Mouse (Mus musculus): ENCODE measurements around the gene Gnai2. TPM values are rescaled to one million over a fixed set of nuclear protein-coding genes. Genes with fewer than 3 reads are reported as not detected.
A peak's percentile ranks its signal among the peaks of the same experiment; 100 is the strongest.
"Not testable (repeated sequence)": the region's sequence is repeated elsewhere in the genome, so short reads cannot be mapped to it uniquely, and the experiment has no call there.

The Gnai2 gene
- 472 and 473 TPM in 2 replicates for total RNA-seq (2014; rRNA removed; ENCODE audit: low replicate concordance)
- polyA plus RNA-seq (2015; fragmentation: Nextera tagmentation; extraction: Ambion mirVana), result 291 and 295 TPM in 2 replicates

- ATAC-seq (ENCODE audit: insufficient read depth, low read depth) (peak; percentile 93), DNase-seq (ENCODE audit: low spot score) (peak; percentile 99)
- H3K4me1 ChIP-seq (ENCODE audit: control insufficient read depth, insufficient read depth), result peaks cover 19% of the 10 kb centered on the region
- peak within 1 kb of the TSS; percentile 80 for H3K4me2 ChIP-seq (ENCODE audit: low read depth, low read length)
- 0 out of 2 replicates have a peak, but pooled peaks cover 6% of the 10 kb centered on the region for H3K36me3 ChIP-seq (replicated peaks; ENCODE audit: control insufficient read depth, insufficient read depth, low read length)
- peak within 1 kb of the TSS; percentile 89 for H3K9ac ChIP-seq (replicated peaks; ENCODE audit: low read depth, low read length)
- whole genome bisulfite sequencing, result 4% methylated on average over 38 of the region's 38 CpGs
- H3K27me3 ChIP-seq (ENCODE audit: control insufficient read depth, insufficient read depth, low read length), result no peaks in the 10 kb centered on the region
- H3K4me3 ChIP-seq (ENCODE audit: low read depth, low read length), result peak within 1 kb of the TSS; percentile 85
- TF ChIP-seq EP300 (IDR thresholded peaks at IDR 0.05; ENCODE audit: low read depth), result no peak
- no peak for TF ChIP-seq CTCF (IDR thresholded peaks at IDR 0.05; ENCODE audit: low read depth)
- no peaks in the 10 kb centered on the region for H3K9me3 ChIP-seq (replicated peaks; ENCODE audit: control insufficient read depth, low read length)
- H3K27ac ChIP-seq (ENCODE audit: low read depth), result peak within 1 kb of the TSS; percentile 94
Observed at GRCm38 (mm10) chr9:107635279-107636028, at the start of gene Gnai2. Gene Gnai2, minus strand, starts transcription at chr9:107635367.

DNA sequence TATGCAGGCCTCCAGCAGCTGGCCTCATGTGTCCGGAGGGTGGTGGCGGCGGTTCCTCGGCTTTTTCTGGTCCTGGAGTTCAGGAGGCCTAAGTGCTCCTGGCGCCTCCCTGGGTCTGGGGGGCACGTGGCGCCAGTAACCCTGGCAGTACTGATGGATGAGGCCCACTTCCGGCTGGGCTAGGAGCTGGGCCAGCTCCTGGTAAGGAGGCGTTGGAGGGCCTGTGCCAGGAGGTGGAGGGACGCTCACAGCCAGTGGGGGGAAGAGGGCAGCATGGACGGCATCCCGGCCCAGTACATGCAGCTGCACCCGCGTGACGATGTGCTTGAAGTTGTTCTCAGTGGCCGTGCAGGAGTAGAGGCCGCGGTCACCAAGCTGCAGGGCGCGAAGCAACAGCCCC, 47.2 kb upstream of the Gnai2 start:
- H3K27ac ChIP-seq (ENCODE audit: low read depth), result no peak overlapping the region
- H3K9me3 ChIP-seq (replicated peaks; ENCODE audit: control insufficient read depth, low read length), result no peaks in the 10 kb centered on the region
- no peak overlapping the region for H3K4me2 ChIP-seq (ENCODE audit: low read depth, low read length)
- H3K27me3 ChIP-seq (ENCODE audit: control insufficient read depth, insufficient read depth, low read length), result peaks cover 4% of the 10 kb centered on the region
- 79% methylated on average over 20 of the region's 20 CpGs for WGBS
- no peak for TF ChIP-seq EP300 (IDR thresholded peaks at IDR 0.05; ENCODE audit: low read depth)
- no peak for TF ChIP-seq CTCF (IDR thresholded peaks at IDR 0.05; ENCODE audit: low read depth)
- ATAC-seq (ENCODE audit: insufficient read depth, low read depth) (no peak), DNase-seq (ENCODE audit: low spot score) (no peak)
- no peaks in the 10 kb centered on the region for H3K36me3 ChIP-seq (replicated peaks; ENCODE audit: control insufficient read depth, insufficient read depth, low read length)
- H3K4me3 ChIP-seq (ENCODE audit: low read depth, low read length), result no peak overlapping the region
- H3K9ac ChIP-seq (replicated peaks; ENCODE audit: low read depth, low read length), result no peak overlapping the region
- no peaks in the 10 kb centered on the region for H3K4me1 ChIP-seq (ENCODE audit: control insufficient read depth, insufficient read depth)

DNA sequence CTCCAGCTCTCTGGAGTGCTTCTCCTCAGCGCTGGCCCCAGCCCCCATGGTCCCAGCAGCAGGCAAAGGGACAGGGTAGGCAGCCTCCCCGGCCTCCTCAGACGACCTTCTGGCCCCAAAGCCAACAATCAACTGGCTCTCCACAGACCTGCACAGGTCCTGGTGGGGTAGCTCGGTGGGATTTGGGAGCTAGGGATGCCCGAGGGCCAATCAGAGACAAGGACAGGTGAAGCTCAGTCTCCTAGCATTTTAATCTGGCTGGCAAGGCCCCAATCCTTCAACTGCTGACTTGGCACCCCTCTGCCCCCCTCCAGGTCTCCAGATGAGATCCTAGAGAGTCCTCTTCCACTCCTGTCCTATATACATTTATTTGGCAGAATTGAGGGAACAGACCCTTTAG, 44.3 kb upstream of the Gnai2 start, which contains the start of gene Gnat1:
TSS of gene Gnat1 (minus strand) at position 212 of the 400 bp plus-strand sequence.
- TF ChIP-seq CTCF (IDR thresholded peaks at IDR 0.05; ENCODE audit: low read depth), result no peak
- H3K27ac ChIP-seq (ENCODE audit: low read depth), result no peak within 1 kb of the TSS
- 47% methylated on average over 5 of the region's 5 CpGs for WGBS
- peaks cover 4% of the 10 kb centered on the region; the same call in 1 of the 2 replicates for H3K4me1 ChIP-seq (ENCODE audit: control insufficient read depth, insufficient read depth)
- peaks cover 32% of the 10 kb centered on the region for H3K27me3 ChIP-seq (ENCODE audit: control insufficient read depth, insufficient read depth, low read length)
- no peak within 1 kb of the TSS for H3K4me2 ChIP-seq (ENCODE audit: low read depth, low read length)
- H3K9ac ChIP-seq (replicated peaks; ENCODE audit: low read depth, low read length), result no peak within 1 kb of the TSS
- H3K36me3 ChIP-seq (replicated peaks; ENCODE audit: control insufficient read depth, insufficient read depth, low read length), result no peaks in the 10 kb centered on the region
- ATAC-seq (ENCODE audit: insufficient read depth, low read depth) (no peak), DNase-seq (ENCODE audit: low spot score) (no peak)
- no peak within 1 kb of the TSS for H3K4me3 ChIP-seq (ENCODE audit: low read depth, low read length)
- H3K9me3 ChIP-seq (replicated peaks; ENCODE audit: control insufficient read depth, low read length), result no peaks in the 10 kb centered on the region

DNA sequence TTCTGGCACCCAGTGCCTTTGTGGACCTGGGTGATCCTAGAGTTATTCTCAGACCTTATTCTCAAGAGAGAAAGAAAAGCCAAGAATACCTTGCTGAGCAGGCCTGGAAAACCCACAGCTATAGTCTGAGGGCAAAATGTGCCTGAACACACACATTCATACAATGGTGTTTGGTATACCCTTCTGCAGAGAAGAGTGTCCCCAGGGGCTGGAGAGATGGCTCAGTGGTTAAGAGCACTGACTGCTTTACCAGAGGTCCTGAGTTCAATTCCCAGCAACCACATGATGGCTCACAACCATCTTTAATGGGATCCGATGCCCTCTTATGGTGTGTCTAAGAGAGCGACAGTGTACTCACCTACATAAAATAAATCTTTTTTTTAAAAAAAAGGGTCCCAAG, 43.7 kb upstream of the Gnai2 start:
- ATAC-seq (ENCODE audit: insufficient read depth, low read depth) (no peak), DNase-seq (ENCODE audit: low spot score) (no peak)
- peaks cover 4% of the 10 kb centered on the region; the same call in 1 of the 2 replicates for H3K4me1 ChIP-seq (ENCODE audit: control insufficient read depth, insufficient read depth)
- no peak for TF ChIP-seq CTCF (IDR thresholded peaks at IDR 0.05; ENCODE audit: low read depth)
- no peak for TF ChIP-seq EP300 (IDR thresholded peaks at IDR 0.05; ENCODE audit: low read depth)
- WGBS, result 85% methylated on average over 2 of the region's 2 CpGs
- H3K9me3 ChIP-seq (replicated peaks; ENCODE audit: control insufficient read depth, low read length), result no peaks in the 10 kb centered on the region
- H3K4me3 ChIP-seq (ENCODE audit: low read depth, low read length), result no peak overlapping the region
- H3K27ac ChIP-seq (ENCODE audit: low read depth), result no peak overlapping the region
- no peaks in the 10 kb centered on the region for H3K36me3 ChIP-seq (replicated peaks; ENCODE audit: control insufficient read depth, insufficient read depth, low read length)
- H3K27me3 ChIP-seq (ENCODE audit: control insufficient read depth, insufficient read depth, low read length), result peaks cover 34% of the 10 kb centered on the region
- H3K9ac ChIP-seq (replicated peaks; ENCODE audit: low read depth, low read length), result no peak overlapping the region
- no peak overlapping the region for H3K4me2 ChIP-seq (ENCODE audit: low read depth, low read length)

DNA sequence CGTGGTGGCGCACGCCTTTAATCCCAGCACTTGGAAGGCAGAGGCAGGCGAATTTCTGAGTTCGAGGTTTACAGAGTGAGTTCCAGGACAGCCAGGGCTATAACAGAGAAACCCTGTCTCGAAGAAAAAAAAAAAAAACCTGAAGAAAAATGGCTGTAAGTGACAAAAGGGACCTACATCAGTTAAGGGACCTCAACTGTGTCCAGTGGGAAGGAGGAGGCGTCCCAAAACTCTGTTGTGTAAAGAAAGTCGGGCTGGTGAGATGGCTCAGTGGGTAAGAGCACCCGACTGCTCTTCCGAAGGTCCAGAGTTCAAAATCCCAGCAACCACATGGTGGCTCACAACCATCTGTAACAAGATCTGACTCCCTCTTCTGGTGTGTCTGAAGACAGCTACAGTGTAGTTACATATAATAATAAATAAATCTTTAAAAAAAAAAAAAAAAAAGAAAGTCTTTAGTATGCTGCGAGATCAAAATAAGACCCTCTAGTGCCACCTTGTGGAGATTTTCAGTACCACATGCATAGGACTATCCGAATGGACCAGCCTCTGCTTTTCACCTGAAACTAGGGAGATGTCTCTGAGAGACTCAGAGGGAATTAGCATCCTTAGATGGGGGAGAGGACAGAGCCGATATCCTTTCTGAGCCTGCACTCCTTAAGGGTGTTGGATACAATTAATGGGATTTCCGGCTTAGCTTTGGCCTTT, 42.8 kb upstream of the Gnai2 start:
- H3K36me3 ChIP-seq (replicated peaks; ENCODE audit: control insufficient read depth, insufficient read depth, low read length); H3K4me3 ChIP-seq (ENCODE audit: low read depth, low read length); ATAC-seq (ENCODE audit: insufficient read depth, low read depth); H3K4me1 ChIP-seq (ENCODE audit: control insufficient read depth, insufficient read depth); H3K27ac ChIP-seq (ENCODE audit: low read depth); H3K4me2 ChIP-seq (ENCODE audit: low read depth, low read length); H3K9ac ChIP-seq (replicated peaks; ENCODE audit: low read depth, low read length); H3K9me3 ChIP-seq (replicated peaks; ENCODE audit: control insufficient read depth, low read length): not testable (repeated sequence)
- DNase-seq (ENCODE audit: low spot score), result peak; percentile 62
- H3K27me3 ChIP-seq (ENCODE audit: control insufficient read depth, insufficient read depth, low read length), result peaks cover 34% of the 10 kb centered on the region
- TF ChIP-seq CTCF (IDR thresholded peaks at IDR 0.05; ENCODE audit: low read depth), result peak; percentile 68
- WGBS, result 30% methylated on average over 14 of the region's 14 CpGs
